Mouse (Mus musculus) thymus, postnatal 14 days (tissue): Measurements from ENCODE around the gene Timp3.
"Not testable (repeated sequence)": the region's sequence is repeated elsewhere in the genome, so short reads cannot be mapped to it uniquely, and the experiment has no call there.

Experiments
- DNase-seq: peaks from one replicate; pipeline ENCODE4 v3.0.0; 2021

Gene Timp3

DNA sequence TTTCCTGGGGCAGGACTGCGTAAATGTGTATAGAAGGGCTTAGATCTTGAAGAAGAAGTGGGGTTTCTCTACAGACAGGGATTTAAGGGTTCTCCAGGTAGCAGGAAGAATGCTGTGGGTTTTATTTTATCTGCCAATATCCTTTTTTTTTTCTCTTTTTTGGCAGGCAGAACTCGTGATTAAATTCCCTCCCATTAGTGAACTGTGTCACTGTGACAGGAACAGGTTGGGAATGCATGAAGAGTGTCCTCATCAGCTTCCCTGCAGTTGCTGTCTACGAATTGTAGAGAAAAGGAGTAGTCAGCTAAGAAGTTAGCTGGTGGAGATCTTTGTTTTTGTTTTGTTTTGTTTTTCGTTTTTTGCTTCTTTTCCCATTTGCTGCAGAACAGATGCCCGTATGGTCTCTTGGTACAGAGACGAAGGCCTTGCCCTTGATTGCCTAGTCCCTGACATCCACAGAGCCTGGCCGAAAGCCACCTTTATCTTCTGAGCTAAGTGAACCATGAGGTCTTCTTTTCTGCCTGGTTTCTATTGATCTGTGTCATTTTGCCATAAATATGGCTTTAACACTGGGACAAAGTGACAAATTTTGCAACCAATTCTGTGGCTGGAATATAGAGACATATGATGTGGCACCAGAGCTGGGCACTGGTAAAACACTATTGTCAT lies 58.3 kb downstream of the Timp3 start:
- no peak for DNase-seq

DNA sequence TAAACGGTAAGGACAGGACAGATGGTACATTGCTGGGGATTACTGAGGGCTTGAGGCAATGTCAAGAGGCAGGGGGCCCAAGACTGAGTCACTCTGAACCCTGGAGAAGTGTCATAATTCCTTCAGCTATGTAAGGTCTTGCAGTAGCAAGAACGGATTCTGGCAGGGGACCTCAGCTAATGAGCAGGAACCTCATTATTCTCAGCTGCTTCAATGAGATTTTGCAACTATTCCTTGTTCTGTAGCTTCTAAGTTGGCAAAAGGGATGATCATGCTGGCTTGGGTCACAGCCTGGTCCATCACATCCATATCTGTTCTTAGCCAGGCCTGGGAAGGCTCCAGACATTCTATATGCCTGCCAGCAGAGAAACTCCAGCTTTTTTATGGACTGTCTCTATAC lies 59.0 kb downstream of the Timp3 start:
- DNase-seq = no peak

DNA sequence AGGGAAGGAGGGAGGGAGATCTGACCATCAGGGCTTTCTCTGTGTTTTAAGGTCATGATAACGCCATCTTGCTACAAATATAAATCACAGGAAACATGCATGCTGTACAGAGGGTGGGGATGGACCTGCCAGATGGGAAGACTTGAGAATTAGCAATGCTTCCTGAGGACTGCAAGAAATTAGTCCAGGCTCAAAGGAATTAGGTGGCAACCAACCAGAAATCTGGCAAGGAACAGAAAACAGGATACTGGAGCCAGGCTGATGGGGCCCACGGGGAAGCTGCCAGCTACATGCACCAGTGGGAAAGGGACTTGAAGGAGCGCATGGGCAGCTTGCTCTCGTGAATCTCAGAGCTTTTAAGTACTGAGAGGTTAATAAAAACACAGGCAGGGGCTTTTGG lies 59.5 kb downstream of the Timp3 start:
- DNase-seq = no peak

DNA sequence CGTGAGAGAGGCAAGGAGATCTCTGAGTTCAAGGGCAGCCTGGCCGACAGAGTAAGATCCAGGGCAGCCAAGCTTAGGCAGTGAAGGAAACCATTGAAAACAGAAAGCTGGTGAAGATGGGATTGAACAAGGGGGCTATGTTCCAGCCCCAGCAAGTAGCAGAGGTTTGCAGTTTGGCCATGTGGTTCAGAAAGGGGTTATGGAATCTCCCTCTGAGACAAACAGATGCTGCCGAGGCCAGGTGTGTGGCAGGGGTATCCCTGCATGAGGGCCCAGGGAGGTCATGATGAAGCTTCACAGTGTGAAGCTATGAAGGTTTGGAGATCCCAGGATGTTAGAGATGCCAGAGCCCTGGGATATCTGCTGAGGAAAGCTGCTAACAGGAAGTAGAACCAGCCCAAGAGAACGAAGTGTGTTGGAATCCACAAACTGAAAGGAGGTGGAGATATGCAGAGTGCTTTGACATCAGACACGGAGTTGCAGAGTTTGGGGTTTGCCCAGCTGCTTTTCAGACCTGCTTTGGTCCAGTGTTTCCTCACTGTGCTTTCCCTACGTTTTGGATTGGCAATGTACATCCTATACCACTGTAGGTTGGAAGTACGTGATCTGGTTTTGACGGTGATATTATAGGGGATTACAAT lies 63.6 kb downstream of the Timp3 start:
- no peak for DNase-seq

DNA sequence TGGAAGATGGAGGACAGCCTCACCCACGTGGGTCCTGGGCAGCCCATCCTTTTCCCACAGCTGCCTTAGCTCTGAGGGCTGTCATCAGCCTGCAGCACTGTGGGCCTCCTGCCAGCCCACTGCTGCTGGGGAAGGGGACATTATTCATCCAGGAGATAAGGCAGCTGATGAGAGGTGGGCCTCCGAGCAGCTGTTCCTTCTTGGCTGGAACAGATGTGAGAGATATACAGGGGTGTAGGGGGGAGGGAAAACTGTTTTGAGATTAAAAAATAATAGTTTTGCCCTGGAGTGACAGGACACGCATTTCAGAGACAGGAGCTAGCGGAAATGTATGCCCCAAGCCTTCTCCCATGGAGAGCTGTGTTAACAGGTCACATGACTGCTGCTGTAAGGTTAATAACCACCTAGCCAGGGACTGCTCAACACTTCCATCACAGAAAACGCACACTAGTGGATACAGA lies 65.5 kb downstream of the Timp3 start:
- no peak for DNase-seq

DNA sequence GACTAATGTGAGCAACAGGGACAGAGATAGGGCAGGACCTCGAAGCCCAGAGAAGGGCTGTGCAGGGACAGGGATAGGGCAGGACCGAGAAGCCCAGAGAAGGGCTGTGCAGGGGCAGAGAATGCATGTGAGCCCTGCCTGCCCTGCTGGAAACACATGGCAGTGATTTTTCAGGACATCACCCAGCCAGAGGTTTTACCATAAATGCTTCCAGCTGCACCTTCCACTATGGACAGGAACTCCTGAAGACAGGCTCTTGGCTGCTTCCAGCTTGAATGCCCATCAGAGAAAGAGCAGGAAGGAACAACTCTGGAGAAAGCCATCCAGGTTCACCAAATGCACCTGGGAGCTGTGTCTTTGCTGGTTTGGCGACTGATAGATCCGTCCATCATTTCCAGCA lies 67.2 kb downstream of the Timp3 start:
- no peak for DNase-seq

DNA sequence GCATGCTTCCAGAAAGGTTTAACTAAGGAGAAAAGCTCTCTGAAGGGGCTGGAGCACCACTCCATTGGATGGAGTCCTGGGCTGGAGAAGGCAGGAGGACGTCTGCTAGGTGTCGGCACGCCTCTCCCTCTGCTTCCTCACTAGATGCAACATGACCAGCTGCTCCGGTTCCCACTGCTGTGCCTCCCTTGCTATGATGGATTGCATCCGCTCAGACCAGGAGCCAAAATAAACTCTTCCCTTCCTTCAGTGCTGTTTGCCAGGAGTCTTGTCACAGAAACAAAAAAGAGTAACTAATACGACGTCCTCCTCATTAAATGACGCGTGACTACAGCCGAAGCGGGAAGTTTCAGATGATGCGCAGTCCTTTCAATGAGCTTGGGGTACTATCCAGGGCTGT lies 68.6 kb downstream of the Timp3 start:
- DNase-seq = no peak

DNA sequence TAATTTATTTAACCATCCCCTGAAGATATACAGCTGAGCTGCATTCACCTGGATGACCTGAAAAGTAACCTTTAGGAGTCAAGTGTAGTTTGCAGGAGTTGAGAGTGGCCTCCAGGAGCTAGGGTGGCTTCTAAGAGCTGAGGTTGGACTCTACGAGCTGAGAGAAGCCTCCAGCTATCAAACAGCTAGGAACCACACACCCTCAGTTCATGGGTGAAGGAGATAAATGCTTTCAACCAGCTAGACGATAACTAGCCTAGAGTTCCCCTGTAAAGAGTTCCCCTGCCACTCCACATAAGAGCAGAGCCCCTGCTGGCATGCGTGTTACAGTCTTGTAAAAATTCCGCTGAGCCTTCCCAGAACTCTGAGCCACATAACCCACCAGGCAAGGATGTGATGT lies 69.2 kb downstream of the Timp3 start:
- DNase-seq = no peak

DNA sequence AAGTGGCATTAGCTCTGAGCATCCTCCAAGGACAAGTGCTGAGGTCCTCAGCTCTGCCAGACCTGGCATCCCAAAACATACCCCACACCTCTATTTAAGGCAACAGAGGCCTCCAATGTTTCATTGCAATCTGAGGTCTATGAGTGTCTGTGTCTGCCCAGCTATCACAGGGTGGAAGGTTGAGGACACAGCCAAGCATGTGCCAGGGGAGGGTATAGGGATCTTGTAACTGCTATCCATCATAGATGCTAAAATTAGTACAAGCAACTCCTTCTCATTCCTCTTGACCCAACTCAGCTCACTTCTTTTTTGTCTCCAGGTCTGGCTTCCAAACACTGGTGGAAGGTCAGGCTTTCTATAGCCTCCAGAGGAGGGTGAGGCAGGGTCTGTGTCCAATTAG lies 71.4 kb downstream of the Timp3 start:
- DNase-seq = no peak

DNA sequence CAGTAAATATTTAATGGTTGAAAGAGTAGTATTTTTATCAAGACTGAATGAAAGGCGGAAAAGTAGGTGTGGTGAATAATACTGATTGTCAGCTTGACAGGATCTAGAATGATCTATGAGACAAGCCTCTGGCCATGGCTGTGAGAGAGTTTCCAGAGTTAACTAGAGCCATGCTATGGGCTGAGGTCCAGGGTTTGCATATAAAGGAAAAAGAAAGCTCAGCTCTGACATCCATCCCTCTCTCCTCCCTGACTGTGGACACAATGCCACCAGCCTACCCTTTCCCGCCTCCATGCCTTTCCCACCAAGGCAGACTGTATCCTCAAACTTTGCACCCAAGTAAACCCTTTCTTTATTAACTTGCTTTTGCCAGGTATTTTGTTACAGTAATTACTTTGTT lies 73.9 kb downstream of the Timp3 start:
- DNase-seq = no peak

DNA sequence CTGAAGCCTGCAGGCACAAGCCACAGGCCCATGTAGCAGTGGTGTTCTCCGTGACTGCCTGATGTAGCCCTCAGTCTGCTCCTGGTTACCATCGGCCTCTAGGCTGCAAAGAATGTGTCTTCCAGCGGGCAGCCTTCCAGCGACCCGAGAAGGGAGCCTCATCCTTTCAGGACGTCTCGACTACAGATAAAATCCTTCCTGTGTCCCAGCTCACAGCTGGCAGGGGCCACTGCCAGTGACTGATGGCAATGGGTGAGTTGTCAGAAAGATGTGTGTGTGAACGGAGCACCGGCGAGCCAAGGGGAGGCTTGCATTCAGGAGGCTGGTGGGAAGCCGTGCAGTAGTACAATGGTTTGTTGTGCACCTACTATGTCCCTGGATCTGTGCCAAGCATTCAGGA lies 75.7 kb downstream of the Timp3 start:
- DNase-seq = no peak

DNA sequence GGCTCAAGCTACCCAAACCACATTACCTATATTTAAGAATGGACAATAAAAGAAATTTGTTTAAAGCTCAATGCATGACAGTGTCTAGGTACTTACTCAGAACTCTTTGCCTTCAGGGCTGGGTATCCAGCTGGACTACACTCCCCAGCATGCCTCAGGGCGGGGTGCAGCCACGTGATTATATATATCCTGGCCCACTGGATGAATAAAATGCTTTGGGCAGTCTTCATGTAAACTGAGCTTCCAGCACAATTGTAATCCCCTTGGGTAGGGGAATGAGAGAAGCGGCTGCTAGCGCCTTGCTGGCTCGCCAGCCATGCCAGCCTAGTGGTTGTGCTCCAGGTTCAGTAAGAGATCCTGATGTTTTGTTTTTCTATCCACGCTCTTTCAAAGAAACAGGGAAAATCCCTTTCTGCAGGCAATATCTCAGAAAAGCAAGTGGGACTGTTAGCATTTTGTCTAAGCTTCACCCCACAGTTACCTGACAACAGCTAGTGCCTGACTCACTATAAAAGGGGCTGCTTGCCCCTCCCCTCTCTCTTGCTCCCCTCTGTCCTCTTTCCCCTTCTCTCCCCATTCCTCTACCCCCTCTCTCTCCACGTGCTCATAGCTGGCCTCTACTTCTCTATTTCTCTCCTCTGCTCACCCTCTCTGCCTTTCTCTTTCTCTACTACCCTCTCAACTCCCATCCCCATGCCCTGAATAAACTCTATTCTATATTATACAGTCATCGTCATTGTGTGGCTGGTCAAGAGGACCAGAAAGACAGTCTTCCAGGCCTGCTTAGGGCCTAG lies 76.4 kb downstream of the Timp3 start:
- no peak for DNase-seq

DNA sequence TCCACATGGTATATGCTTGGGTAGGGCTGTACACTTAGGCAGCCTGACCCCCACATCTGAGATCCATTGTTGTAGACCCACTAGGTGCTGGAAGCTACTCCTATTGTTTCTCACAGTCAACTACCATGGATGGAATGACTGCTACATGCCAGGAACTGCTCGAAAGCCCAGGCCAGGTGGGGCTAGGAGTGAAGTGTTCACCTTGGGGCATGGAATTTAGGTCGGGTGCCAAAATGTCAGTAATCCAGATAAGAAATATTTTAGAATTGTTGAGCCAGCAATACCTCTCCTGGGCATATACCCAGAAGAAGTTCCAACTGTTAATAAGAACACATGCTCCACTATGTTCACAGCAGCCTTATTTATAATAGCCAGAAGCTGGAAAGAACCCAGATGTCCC lies 78.6 kb downstream of the Timp3 start:
- DNase-seq = not testable (repeated sequence)

DNA sequence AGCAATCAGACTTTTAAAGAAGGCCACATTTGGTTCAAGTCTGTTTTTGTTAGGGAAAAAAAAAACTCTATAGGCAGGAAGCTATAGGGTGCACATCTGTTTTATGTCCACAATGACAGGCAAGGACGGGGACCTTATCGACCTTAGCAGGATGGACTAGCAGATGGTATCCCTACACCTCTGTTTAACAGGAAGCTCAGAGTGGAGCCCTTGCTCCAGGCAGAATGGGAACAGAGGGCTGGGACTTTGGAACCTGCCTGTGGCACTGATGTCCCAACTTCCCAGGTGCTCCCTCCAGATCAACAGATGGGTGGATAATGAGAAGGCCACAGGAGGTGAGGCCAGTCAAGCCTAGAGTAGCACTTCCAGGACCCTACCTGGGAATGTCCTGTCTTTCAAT lies 80.5 kb downstream of the Timp3 start:
- DNase-seq = no peak

DNA sequence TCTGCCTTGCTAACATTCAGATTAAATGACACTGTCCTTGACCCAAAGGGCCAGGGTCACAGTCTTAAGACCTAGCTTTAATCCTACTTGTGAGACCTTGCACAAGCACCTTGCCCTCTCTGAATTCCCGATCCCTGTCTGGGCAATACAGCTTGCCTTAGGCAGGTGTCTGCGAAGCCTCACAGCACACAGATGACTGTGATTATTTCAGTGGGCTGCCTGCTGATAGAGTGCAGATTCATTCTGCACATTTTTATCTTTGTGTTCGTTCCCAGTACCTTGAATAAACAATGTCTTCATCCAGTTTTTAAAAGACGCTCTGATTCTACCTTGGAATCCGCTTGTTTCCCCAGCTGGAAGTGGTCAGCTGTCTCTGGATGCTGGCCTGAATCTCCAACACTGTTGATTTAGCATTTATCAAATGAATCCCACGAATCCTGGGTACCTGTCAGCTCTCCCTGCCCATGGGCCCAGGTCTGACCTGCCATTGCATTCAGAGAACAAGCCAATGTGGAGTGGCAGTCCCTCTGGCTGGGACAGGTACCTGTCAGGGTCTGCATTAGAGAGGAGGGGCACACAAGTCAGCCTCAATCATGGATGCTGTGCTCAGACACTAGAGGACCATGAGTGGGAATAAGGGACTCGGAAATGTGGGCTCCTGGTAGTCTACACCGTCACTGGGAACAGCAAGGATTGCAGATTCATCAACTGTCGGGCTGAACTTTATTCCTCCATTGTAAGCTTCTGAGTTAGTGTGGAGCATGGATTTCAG lies 81.2 kb downstream of the Timp3 start:
- DNase-seq = no peak

DNA sequence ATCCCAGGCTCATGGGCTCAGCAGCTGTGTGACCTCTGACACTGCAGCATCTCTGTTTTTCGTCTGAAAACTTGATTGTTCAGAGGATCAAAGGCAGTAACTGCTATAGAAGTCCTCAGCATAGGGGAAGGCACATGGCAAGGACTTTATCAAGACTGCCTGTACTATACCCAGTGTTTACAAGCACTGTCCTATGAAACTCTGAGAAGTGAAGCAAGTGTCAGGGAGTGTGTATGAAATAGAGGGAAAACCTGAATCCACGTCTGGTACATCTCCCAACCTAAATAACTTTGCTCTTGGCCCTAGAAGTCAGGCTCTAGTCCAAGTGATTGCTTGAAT lies 81.7 kb downstream of the Timp3 start:
- DNase-seq = no peak

DNA sequence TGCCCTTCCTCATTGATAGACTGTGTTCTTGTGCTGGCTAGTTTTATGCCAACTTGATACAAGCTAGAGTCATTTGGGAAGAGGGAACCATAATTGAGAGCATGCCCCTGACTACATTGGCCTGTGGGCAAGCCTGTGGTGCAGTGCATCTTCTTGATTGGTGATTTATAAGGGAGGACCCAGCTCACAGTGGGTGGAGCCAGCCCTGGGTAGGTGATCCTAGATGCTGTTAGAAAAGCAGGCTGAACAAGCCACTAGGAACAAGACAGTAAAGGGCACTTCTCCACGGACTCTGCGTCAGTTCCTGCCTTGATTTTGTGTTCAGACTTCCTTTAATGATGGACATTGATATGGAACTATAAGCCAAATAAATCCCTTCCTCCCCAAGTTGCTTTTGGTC lies 84.5 kb downstream of the Timp3 start:
- no peak for DNase-seq

DNA sequence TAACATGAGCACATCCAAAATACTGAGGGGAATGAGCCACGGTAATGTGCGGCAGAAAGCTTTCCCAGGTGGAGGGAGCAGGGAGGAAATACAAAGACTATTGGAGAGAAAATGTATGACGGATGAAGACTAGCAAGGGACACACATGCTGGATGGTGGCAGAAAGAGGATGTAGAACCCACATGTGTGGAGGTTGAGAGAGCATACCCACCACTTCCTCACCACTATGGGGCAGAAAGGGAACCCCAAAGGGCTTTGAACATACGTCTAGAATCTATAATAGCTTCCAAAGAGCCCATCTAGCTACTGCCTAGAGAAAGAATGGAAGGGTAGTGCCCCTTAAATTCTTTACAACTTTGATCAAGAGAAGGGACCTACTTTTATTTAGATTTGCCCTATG lies 85.5 kb downstream of the Timp3 start:
- peak; percentile 26 for DNase-seq

DNA sequence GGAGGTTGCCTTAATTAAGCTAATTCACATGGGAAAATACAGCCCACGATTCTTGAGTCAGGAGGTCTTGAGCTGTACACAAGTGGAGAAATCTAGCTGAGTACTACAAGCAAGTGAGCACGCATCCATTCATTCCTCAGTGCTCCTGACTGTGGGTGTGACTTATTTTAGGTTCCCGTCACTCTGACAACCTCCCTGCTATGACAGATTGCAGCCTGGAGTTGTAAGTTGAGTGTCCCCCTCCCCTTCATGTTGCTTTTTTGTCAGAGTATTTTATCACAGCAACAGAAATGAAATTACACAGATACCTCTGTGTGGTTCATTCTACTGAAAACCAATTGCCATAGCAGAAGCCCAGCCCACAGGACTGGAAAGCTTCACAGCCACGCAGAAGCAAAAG lies 86.1 kb downstream of the Timp3 start:
- DNase-seq = no peak

DNA sequence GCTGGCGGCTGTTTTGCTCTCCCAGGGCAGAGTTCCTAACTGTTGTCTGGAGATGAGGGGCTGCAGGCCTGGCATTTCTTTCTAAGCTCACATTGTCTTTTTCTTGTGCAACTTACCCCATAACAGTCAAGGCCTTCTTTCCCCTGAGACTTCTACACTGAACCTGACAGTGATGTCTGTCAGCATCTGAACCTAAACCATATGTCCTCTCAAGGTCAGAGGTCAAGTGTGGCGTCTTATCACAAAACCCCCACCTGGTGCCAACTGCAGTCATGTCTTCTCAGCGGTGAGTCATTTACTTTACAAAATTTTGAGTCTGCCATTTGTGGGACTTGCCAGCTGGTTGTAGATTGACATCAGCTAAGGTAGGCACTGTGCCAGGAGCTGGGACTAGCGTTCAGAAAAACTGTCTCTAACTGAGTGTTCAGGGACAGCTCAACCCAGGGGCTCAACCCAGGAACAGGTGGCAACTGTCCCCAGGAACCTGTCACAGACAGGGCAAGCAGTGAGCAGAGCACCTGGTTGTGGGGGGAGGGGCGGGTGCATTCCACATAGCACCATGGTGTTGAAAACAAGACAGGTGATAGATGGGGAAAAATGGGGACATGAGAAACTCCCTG lies 87.8 kb downstream of the Timp3 start:
- DNase-seq = peak; percentile 20

DNA sequence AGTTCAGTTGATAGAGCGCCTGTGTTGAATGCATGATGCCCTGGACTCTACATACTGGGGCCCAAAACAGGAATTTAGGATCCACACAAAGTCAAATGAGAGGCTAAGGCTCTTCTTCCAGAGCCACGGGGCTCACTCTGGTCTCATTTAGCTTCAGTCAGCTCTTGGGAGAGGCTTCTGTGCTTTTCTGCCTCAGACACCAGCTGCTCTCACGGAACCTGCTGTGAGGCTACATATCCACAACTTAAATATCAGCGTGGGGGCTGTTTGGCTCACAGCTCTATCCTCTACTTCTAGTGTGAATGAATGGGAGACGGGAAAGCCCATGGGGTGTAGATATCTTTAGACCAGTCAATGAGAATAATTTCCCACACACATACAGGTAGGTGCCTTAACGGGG lies 88.6 kb downstream of the Timp3 start:
- DNase-seq = no peak

DNA sequence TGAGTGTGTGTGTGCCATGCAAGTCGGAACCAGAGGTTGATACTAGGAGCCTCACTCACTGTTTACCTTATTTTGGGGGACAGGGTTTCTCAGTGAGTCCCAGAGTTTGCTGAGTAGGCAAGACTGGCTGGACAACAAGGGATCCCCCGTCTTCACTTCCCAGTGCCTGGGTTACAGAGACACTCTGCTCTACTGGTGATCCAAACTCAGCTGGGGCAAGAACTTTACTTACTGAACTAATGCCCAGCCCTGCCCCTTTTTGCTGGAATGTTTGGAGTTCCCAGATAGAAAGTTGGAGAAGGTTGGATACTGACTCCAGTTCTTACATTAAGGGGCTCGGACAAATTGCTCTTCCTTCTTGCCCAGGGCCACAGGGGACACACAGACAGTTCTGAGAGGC lies 89.2 kb downstream of the Timp3 start:
- no peak for DNase-seq

DNA sequence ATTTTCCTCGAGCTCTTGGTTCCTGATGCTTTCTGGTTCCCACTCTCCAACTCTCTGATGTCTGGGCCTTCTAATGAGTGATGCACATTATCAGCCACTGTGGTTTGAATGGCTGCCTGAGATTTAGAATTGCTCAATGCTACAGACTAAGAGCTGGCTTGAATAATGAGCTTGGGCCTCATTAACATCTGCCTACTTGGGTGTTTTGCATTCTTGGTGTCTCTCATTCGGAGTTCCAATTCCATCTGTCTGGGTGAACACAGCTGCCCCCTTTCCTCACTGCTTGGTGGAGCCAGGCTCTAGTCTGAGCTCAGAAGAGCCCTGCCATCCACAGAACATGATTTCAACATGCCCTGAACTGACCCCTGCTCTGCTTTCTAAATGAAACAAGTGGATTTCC lies 89.7 kb downstream of the Timp3 start:
- no peak for DNase-seq
